Mouse (Mus musculus): ENCODE measurements around the gene Aifm3. TPM values are rescaled to one million over a fixed set of nuclear protein-coding genes. Genes with fewer than 3 reads are reported as not detected.

Gene Aifm3
- polyA plus RNA-seq (2014; fragmentation: Illumina TruSeq; extraction: RNeasy Lipid Tissue Mini Kit (QIAGEN cat#74804); ENCODE audit: low read depth, low replicate concordance), result 0.32 TPM

GRCm38 (mm10) chr16:17489469-17490111 lies at the start of gene Aifm3:
TSS of gene Aifm3 (plus strand) at chr16:17489611.

GRCm38 (mm10) chr16:17451541-17452372 lies 37.7 kb upstream of the Aifm3 start, which contains the start of gene Crkl:
TSS of gene Crkl (plus strand) at chr16:17451987.

GRCm38 (mm10) chr16:17508546-17509239 lies 19.3 kb downstream of the Aifm3 start, which contains the start of gene Lztr1:
TSS of gene Lztr1 (plus strand) at chr16:17508688.

GRCm38 (mm10) chr16:17530640-17531288 lies 41.4 kb downstream of the Aifm3 start, which contains the start of gene Thap7:
TSS of gene Thap7 (minus strand) at chr16:17531136.

Other genes starting within 250 kb of the Aifm3 start
- not detected for gene Tmem191c, start 213.5 kb upstream of the Aifm3 start, polyA plus RNA-seq (2014; fragmentation: Illumina TruSeq; extraction: RNeasy Lipid Tissue Mini Kit (QIAGEN cat#74804); ENCODE audit: low read depth, low replicate concordance)
- gene Serpind1, start 158.2 kb upstream of the Aifm3 start, polyA plus RNA-seq (2014; fragmentation: Illumina TruSeq; extraction: RNeasy Lipid Tissue Mini Kit (QIAGEN cat#74804); ENCODE audit: low read depth, low replicate concordance), result 1.4 TPM
- gene Snap29, start 83.6 kb upstream of the Aifm3 start, polyA plus RNA-seq (2014; fragmentation: Illumina TruSeq; extraction: RNeasy Lipid Tissue Mini Kit (QIAGEN cat#74804); ENCODE audit: low read depth, low replicate concordance), result 101 TPM
- 27.7 TPM for gene Pi4ka, start 83.3 kb upstream of the Aifm3 start, polyA plus RNA-seq (2014; fragmentation: Illumina TruSeq; extraction: RNeasy Lipid Tissue Mini Kit (QIAGEN cat#74804); ENCODE audit: low read depth, low replicate concordance)
- gene Crkl, start 37.6 kb upstream of the Aifm3 start, polyA plus RNA-seq (2014; fragmentation: Illumina TruSeq; extraction: RNeasy Lipid Tissue Mini Kit (QIAGEN cat#74804); ENCODE audit: low read depth, low replicate concordance), result 22.6 TPM
- gene Lztr1, start 19.1 kb downstream of the Aifm3 start, polyA plus RNA-seq (2014; fragmentation: Illumina TruSeq; extraction: RNeasy Lipid Tissue Mini Kit (QIAGEN cat#74804); ENCODE audit: low read depth, low replicate concordance), result 22.8 TPM
- gene Thap7, start 41.5 kb downstream of the Aifm3 start, polyA plus RNA-seq (2014; fragmentation: Illumina TruSeq; extraction: RNeasy Lipid Tissue Mini Kit (QIAGEN cat#74804); ENCODE audit: low read depth, low replicate concordance), result 1.1 TPM
- gene Lrrc74b, start 71.6 kb downstream of the Aifm3 start, polyA plus RNA-seq (2014; fragmentation: Illumina TruSeq; extraction: RNeasy Lipid Tissue Mini Kit (QIAGEN cat#74804); ENCODE audit: low read depth, low replicate concordance), result not detected
- not detected for gene P2rx6, start 72.3 kb downstream of the Aifm3 start, polyA plus RNA-seq (2014; fragmentation: Illumina TruSeq; extraction: RNeasy Lipid Tissue Mini Kit (QIAGEN cat#74804); ENCODE audit: low read depth, low replicate concordance)
- not detected for gene Slc7a4, start 93.6 kb downstream of the Aifm3 start, polyA plus RNA-seq (2014; fragmentation: Illumina TruSeq; extraction: RNeasy Lipid Tissue Mini Kit (QIAGEN cat#74804); ENCODE audit: low read depth, low replicate concordance)
- 17.9 TPM for gene Smpd4, start 129.7 kb downstream of the Aifm3 start, polyA plus RNA-seq (2014; fragmentation: Illumina TruSeq; extraction: RNeasy Lipid Tissue Mini Kit (QIAGEN cat#74804); ENCODE audit: low read depth, low replicate concordance)
- not detected for gene Ccdc74a, start 156.9 kb downstream of the Aifm3 start, polyA plus RNA-seq (2014; fragmentation: Illumina TruSeq; extraction: RNeasy Lipid Tissue Mini Kit (QIAGEN cat#74804); ENCODE audit: low read depth, low replicate concordance)
- gene Med15, start 243.3 kb downstream of the Aifm3 start, polyA plus RNA-seq (2014; fragmentation: Illumina TruSeq; extraction: RNeasy Lipid Tissue Mini Kit (QIAGEN cat#74804); ENCODE audit: low read depth, low replicate concordance), result 3.7 TPM

Measured in kidney, adult 10 weeks (tissue).